In genomic region chr16:4558980-4559631, GRCm38 (mm10) we compare ENCODE assay signal across 8 mouse cellular contexts. TPM values are rescaled to one million over a fixed set of nuclear protein-coding genes. Genes with fewer than 3 reads are reported as not detected.
DNase-seq lines count a peak whose midpoint lies in the region; ATAC-seq lines count a peak whose summit lies in the region.

No protein-coding gene starts in this region.

- peak overlapping the region; percentile 62 for H3K4me3 ChIP-seq in embryonic facial prominence, embryonic 12.5 days
- H3K4me3 ChIP-seq in kidney, embryonic 16.5 days (ENCODE audit: low read length): peak overlapping the region; percentile 85
- peak overlapping the region; percentile 73 for H3K4me3 ChIP-seq in liver, embryonic 12.5 days
- H3K4me3 ChIP-seq in stomach, embryonic 16.5 days (replicated peaks; ENCODE audit: low read length): peak overlapping the region; percentile 79

- peaks cover 21% of the 10 kb centered on the region for H3K4me1 ChIP-seq in embryonic facial prominence, embryonic 12.5 days
- H3K4me1 ChIP-seq in kidney, embryonic 16.5 days (ENCODE audit: insufficient read depth, low read length): peaks cover 16% of the 10 kb centered on the region
- peaks cover 60% of the 10 kb centered on the region for H3K4me1 ChIP-seq in liver, embryonic 12.5 days
- peaks cover 26% of the 10 kb centered on the region for H3K4me1 ChIP-seq in stomach, embryonic 16.5 days (ENCODE audit: control insufficient read depth, insufficient read depth, low read length)

- H3K9me3 ChIP-seq in embryonic facial prominence, embryonic 12.5 days: no peaks in the 10 kb centered on the region
- no peaks in the 10 kb centered on the region for H3K9me3 ChIP-seq in kidney, embryonic 16.5 days (ENCODE audit: low read length)
- H3K9me3 ChIP-seq in liver, embryonic 12.5 days (replicated peaks): no peaks in the 10 kb centered on the region
- no peaks in the 10 kb centered on the region for H3K9me3 ChIP-seq in stomach, embryonic 16.5 days (replicated peaks; ENCODE audit: control insufficient read depth, low read length)

- ATAC-seq in embryonic facial prominence, embryonic 12.5 days (ENCODE audit: insufficient number of reproducible peaks, insufficient read depth, low FRiP score, low TSS enrichment): peak; percentile 10
- peak; percentile 29 for ATAC-seq in kidney, embryonic 16.5 days (ENCODE audit: low FRiP score, low TSS enrichment)
- peak; percentile 12 for ATAC-seq in liver, embryonic 12.5 days
- peak; percentile 16 for ATAC-seq in stomach, embryonic 16.5 days (ENCODE audit: insufficient read depth, low FRiP score)

- H3K9ac ChIP-seq in embryonic facial prominence, embryonic 12.5 days: peak overlapping the region; percentile 77
- peak overlapping the region; percentile 82 for H3K9ac ChIP-seq in kidney, embryonic 16.5 days (replicated peaks; ENCODE audit: low read length)
- H3K9ac ChIP-seq in liver, embryonic 12.5 days: peak overlapping the region; percentile 83
- H3K9ac ChIP-seq in stomach, embryonic 16.5 days (ENCODE audit: low read length): peak overlapping the region; percentile 80

- WGBS in embryonic facial prominence, embryonic 12.5 days: 1% methylated on average over 41 of the region's 43 CpGs
- under 1% methylated on average over 43 of the region's 43 CpGs for whole genome bisulfite sequencing in kidney, embryonic 16.5 days
- under 1% methylated on average over 43 of the region's 43 CpGs for WGBS in liver, embryonic 12.5 days (ENCODE audit: insufficient replicate concordance)
- WGBS in stomach, embryonic 16.5 days: under 1% methylated on average over 43 of the region's 43 CpGs

- DNase-seq in 3T3-L1 (ENCODE audit: low read depth, low spot score): peak; percentile 70
- peak; percentile 77 for DNase-seq in adrenal gland, postnatal 14 days
- peak; percentile 71 for DNase-seq in heart, adult 8-10 months (ENCODE audit: low spot score)
- peak; percentile 82 for DNase-seq in neural tube, embryonic 10.5 days (ENCODE audit: extremely low spot score, low spot score)

- H3K27me3 ChIP-seq in embryonic facial prominence, embryonic 12.5 days: no peaks in the 10 kb centered on the region
- no peaks in the 10 kb centered on the region for H3K27me3 ChIP-seq in kidney, embryonic 16.5 days (ENCODE audit: insufficient read depth, low read length)
- H3K27me3 ChIP-seq in liver, embryonic 12.5 days (replicated peaks): no peaks in the 10 kb centered on the region; the same call in 1 of the 2 replicates
- no peaks in the 10 kb centered on the region for H3K27me3 ChIP-seq in stomach, embryonic 16.5 days (ENCODE audit: control insufficient read depth, insufficient read depth, low read length)

- H3K4me2 ChIP-seq in embryonic facial prominence, embryonic 12.5 days (replicated peaks): peak overlapping the region; percentile 76
- H3K4me2 ChIP-seq in kidney, embryonic 16.5 days (replicated peaks; ENCODE audit: low read depth, low read length): peak overlapping the region; percentile 93
- H3K4me2 ChIP-seq in liver, embryonic 12.5 days: peak overlapping the region; percentile 87
- peak overlapping the region; percentile 98 for H3K4me2 ChIP-seq in stomach, embryonic 16.5 days (ENCODE audit: low read depth, low read length)

- H3K27ac ChIP-seq in embryonic facial prominence, embryonic 12.5 days: peak overlapping the region; percentile 95
- H3K27ac ChIP-seq in kidney, embryonic 16.5 days (ENCODE audit: low read length): peak overlapping the region; percentile 97
- H3K27ac ChIP-seq in liver, embryonic 12.5 days: peak overlapping the region; percentile 90
- H3K27ac ChIP-seq in stomach, embryonic 16.5 days (ENCODE audit: low read length): peak overlapping the region; percentile 97

- no peaks in the 10 kb centered on the region for H3K36me3 ChIP-seq in embryonic facial prominence, embryonic 12.5 days
- H3K36me3 ChIP-seq in kidney, embryonic 16.5 days (ENCODE audit: insufficient read depth, low read length): peaks cover 2% of the 10 kb centered on the region; the same call in 1 of the 2 replicates
- H3K36me3 ChIP-seq in liver, embryonic 12.5 days: peaks cover 12% of the 10 kb centered on the region
- H3K36me3 ChIP-seq in stomach, embryonic 16.5 days (ENCODE audit: control insufficient read depth, insufficient read depth, low read length): no peaks in the 10 kb centered on the region

RNA-seq across cellular contexts. Expression of gene Tfap4, which starts 0.5 kb away (rescaled TPM):
- 5.7 and 9.2 TPM in 2 replicates for total RNA-seq in adrenal gland, postnatal 14 days (2021)
- 27.8 and 31.5 TPM in 2 replicates for polyA plus RNA-seq in embryonic facial prominence, embryonic 12.5 days (2016; fragmentation: Nextera tagmentation; extraction: Ambion mirVana)
- 1 to 10 TPM; 2.8 to 6.2 (median 3.6) TPM for total RNA-seq in heart, adult 8-10 months (2022)
- polyA plus RNA-seq in kidney, embryonic 16.5 days (2015; fragmentation: Nextera tagmentation; extraction: Ambion mirVana): 21.8 and 25.5 TPM in 2 replicates
- 13.3 and 14.3 TPM in 2 replicates for polyA plus RNA-seq in liver, embryonic 12.5 days (2016; fragmentation: Nextera tagmentation; extraction: Ambion mirVana)
- 16.1 and 17.0 TPM in 2 replicates for polyA plus RNA-seq in stomach, embryonic 16.5 days (2015; fragmentation: Nextera tagmentation; extraction: Ambion mirVana)

RNA-seq across cellular contexts. Expression of gene Srl, which starts 17.5 kb away (rescaled TPM):
- total RNA-seq in adrenal gland, postnatal 14 days (2021): 11.5 and 16.2 TPM in 2 replicates
- 29.5 and 31.9 TPM in 2 replicates for polyA plus RNA-seq in embryonic facial prominence, embryonic 12.5 days (2016; fragmentation: Nextera tagmentation; extraction: Ambion mirVana)
- total RNA-seq in heart, adult 8-10 months (2022): 100 to 1,000 TPM; 705 to 904 (median 868) TPM
- polyA plus RNA-seq in kidney, embryonic 16.5 days (2015; fragmentation: Nextera tagmentation; extraction: Ambion mirVana): 18.2 and 19.2 TPM in 2 replicates
- polyA plus RNA-seq in liver, embryonic 12.5 days (2016; fragmentation: Nextera tagmentation; extraction: Ambion mirVana): 5.1 and 5.6 TPM in 2 replicates
- polyA plus RNA-seq in stomach, embryonic 16.5 days (2015; fragmentation: Nextera tagmentation; extraction: Ambion mirVana): 10.0 and 28.6 TPM in 2 replicates

RNA-seq across cellular contexts. Expression of gene Glis2, which starts 35.4 kb away (rescaled TPM):
- 23.7 and 25.1 TPM in 2 replicates for total RNA-seq in adrenal gland, postnatal 14 days (2021)
- polyA plus RNA-seq in embryonic facial prominence, embryonic 12.5 days (2016; fragmentation: Nextera tagmentation; extraction: Ambion mirVana): 33.0 and 33.4 TPM in 2 replicates
- total RNA-seq in heart, adult 8-10 months (2022): 10 to 100 TPM in 2 of 4 experiments, 1 to 10 TPM in 2; 7.3 to 13.5 (median 9.5) TPM
- polyA plus RNA-seq in kidney, embryonic 16.5 days (2015; fragmentation: Nextera tagmentation; extraction: Ambion mirVana): 43.6 and 53.6 TPM in 2 replicates
- 6.1 and 7.3 TPM in 2 replicates for polyA plus RNA-seq in liver, embryonic 12.5 days (2016; fragmentation: Nextera tagmentation; extraction: Ambion mirVana)
- polyA plus RNA-seq in stomach, embryonic 16.5 days (2015; fragmentation: Nextera tagmentation; extraction: Ambion mirVana): 18.7 and 21.7 TPM in 2 replicates

Comparison
In these comparisons a context has a peak if more than half of its experiments do, and no peak if none do; other contexts are left out.
1. Peak in every context shown above with its lines: DNase-seq, ATAC-seq, H3K4me3 ChIP-seq and H3K27ac ChIP-seq.